Mouse (Mus musculus) liver, adult 2 months (tissue): ENCODE data around the gene Gm13272.
"Not testable (repeated sequence)": the region's sequence is repeated elsewhere in the genome, so short reads cannot be mapped to it uniquely, and the experiment has no call there.

Source experiments
- CTCF ChIP-seq: fragments of 200-500 bp; IDR thresholded peaks from 2 replicates; pipeline ENCODE4 v1.5.1; 2011; ENCODE audit warnings: low read depth, low read length, control low read depth
- POLR2A ChIP-seq: fragments of 200-500 bp; IDR thresholded peaks from 2 replicates; pipeline ENCODE4 v1.6.1; 2011; ENCODE audit warnings: low read length, control low read depth; ENCODE audit not compliant: insufficient read depth; ENCODE audit errors: extremely low read depth

DNA sequence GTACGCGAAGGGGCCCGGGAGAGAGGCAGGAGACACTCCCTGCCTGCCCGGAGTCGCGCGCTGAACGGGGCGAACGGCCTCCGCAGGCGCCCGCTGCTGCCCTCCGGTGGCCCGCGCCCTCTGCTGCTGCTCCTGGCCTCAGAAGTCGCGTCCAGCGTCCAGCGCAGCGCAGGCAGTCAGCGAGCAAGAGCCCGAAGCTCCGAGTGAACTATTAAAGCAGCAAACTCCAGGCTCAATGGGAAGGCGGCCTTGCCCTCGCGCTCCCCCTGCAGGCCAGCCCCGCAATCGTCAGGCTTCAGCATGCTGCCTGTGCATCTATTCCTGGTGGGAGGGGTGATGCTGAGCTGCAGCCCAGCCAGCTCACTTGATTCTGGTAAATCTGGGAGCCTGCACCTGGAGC lies 23.3 kb downstream of the Gm13272 start, which contains the start of gene Gm13287:
- not testable (repeated sequence) for TF ChIP-seq POLR2A, CTCF
